Mouse (Mus musculus) layer of hippocampus, postnatal 36 days (tissue): Measurements from ENCODE around the gene Mindy1. TPM values are rescaled to one million over a fixed set of nuclear protein-coding genes. Genes with fewer than 3 reads are reported as not detected.
"Not testable (repeated sequence)": the region's sequence is repeated elsewhere in the genome, so short reads cannot be mapped to it uniquely, and the experiment has no call there.

Experiments used
- DNase-seq, 2 experiments: peaks; one replicate each; pipeline ENCODE4 v3.0.0; 2022
- total RNA-seq, 2 experiments: library from RNA; stranded (reverse); gene quantifications; 2 replicates each; pipeline ENCODE4 v1.2.3; 2021

Mindy1 gene
- total RNA-seq, 2 experiments from 2014 or later: 19.3 to 19.4 TPM

DNA sequence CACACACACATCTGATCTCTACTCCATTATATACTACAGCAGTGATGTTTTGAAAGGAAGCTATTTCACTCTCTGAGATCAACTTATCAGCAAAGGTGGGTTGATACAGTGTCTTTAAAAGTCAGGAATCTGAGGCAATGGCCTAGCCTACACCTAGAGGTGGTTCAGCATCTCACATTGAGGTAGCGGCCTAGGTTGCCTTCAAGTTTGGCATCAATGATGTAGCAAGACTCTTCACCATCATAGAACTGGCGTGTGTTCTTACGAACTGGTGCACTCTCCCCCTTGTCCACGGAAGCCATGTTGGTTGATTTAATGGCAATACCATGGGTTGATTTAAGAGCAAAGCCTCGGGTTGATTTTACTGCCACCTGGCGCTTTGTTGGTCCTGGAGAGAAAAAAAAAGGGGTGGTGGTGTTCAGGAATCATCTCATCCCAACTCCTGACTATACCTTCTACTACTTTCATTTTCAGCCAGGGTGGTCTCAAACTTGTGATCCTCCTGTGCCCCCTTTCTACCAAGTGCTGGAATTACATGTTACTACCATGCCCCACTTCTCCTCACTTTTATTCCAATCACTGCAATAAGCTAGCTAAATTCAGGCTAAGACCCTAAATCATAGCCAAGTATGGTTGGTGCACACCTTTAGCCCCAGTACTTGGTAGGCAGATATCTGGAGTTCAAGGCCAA lies 43.5 kb downstream of the Mindy1 start:
- DNase-seq: no peak

DNA sequence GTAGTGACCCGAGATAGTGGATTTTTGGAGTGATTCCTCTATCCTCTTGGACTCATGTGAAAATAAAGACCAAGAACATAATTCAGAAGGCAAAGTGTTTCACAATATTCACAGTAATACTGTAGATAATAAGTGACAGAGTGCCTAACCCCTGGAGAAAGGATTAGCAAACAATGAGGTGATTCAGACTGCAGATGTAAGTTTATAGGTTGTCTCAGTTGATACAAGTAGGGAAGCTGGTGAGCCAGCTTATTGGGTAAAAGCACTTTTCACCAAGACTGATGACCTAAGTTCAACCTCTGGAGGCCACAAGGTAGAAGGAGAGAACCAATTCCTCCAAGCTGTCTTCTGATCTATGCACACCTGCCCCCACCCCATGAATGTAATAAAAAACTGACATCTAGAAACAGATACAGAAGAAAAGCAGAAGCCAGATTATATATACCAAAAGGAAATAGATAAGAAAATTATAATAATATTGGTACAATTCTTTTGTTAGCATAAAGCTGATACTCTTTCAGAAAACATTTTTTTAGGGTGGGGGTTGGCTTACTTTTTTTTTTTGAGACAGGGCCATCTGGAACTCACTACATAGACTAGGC lies 47.8 kb downstream of the Mindy1 start:
- no peak for DNase-seq

DNA sequence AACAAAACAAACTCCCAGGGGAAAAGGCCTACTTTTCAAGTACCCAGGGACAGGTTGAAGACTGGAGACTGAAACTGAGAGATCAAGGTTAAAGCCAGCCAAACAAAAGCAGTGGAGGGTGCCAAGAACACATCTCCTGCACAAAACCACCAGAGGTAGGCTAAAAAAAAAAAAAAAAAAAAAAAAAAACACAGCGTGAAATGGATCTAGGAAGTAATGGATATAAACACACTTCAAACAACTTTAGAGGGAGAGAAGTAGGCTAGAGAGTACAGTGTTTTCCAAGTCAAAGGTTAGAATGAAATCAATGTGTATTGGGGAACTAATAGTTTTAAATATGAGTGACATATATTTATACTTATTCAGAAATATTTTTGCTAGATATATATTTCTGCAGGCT lies 50.4 kb downstream of the Mindy1 start:
- DNase-seq: no peak

DNA sequence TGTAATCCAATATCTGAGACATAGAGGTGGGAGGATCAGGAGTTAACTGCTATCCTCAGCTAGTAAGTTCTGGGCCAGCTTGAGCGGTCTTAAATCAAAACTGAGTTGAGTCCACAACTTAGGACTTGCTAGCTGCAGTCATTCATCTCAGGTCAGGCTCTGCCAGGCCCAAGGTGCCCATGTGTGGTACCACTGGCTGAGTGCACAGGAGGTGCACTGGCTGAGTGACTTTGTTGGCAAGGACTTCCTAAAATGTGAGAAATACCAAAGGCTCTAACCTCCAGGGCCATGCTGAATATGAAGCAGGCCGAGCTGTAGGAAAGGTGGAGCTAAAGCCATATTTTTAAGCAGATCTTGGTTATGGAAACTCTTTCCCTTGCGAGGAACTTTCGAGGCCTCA lies 56.2 kb downstream of the Mindy1 start:
- no peak for DNase-seq

DNA sequence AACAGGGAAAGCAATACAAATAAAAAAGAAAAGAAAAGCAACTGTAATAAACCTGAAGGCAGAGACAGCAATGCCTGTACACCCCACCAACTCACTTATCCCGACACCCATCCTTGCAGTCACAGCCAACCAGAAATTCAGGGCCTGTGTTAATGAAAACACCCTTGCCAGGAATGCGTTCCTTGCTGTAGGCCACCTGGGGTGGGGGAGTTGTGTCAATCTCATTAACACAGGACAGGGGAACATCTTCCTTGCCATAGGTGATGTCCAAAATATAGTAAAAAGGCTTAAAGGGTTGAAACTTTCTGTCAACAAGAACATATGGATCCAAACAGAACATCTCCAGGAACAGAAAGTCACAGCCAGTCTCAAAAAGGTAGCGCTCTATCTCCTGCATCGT lies 57.1 kb downstream of the Mindy1 start:
- no peak for DNase-seq

DNA sequence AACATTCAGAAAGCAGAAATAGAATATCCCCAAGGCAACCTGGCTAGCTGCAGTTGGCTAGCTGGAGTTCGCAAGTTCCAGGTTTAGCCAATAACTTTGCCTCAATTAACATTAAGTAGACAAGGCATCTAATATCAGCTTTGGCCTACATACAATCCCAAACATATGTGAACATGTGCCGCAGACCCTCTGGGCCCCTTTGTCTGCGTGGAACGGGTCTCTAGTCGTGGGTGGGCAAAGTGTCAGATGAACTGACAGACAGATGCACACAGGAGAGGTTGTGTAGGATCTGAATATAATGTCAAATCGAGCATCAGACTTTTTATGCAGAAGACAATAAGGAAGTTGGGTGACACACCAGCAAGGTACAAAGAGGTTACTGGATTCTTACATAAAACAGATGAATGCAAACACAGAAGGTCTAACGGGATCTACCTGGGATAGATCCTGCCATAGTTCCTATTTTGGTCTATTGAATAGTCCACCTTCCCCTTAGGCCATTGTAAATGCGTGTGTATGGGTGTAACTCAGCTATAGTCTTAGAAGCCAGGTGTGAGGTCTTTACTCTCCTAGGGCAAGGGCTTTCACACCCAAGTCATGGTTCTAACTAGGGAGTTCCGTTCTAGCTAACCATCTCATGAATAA lies 62.3 kb downstream of the Mindy1 start:
- not testable (repeated sequence) for DNase-seq

Other genes starting within 250 kb of the Mindy1 start
- gene Psmd4, start 238.7 kb upstream of the Mindy1 start, total RNA-seq: 100 to 1,000 TPM; 148 to 177 TPM
- gene Pip5k1a, start 174.4 kb upstream of the Mindy1 start, total RNA-seq: 10 to 100 TPM; 62.3 to 64.0 TPM
- 10 to 100 TPM; 43.9 to 46.0 TPM for gene Vps72, start 170.3 kb upstream of the Mindy1 start, total RNA-seq
- 1 to 10 TPM in 1 of 2 experiments, under 1 TPM in 1; 0.96 to 1.1 TPM for gene Tmod4, start 156.9 kb upstream of the Mindy1 start, total RNA-seq
- 10 to 100 TPM; 49.5 to 50.4 TPM for gene Scnm1, start 147.3 kb upstream of the Mindy1 start, total RNA-seq
- gene Lysmd1, start 147.3 kb upstream of the Mindy1 start, total RNA-seq: 10 to 100 TPM; 16.8 to 18.1 TPM
- 1 to 10 TPM; 1.2 to 1.6 TPM for gene Tnfaip8l2, start 139.0 kb upstream of the Mindy1 start, total RNA-seq
- 10 to 100 TPM; 36.1 to 41.0 TPM for gene Sema6c, start 120.9 kb upstream of the Mindy1 start, total RNA-seq
- 10 to 100 TPM; 13.9 to 18.1 TPM for gene Gabpb2, start 63.4 kb upstream of the Mindy1 start, total RNA-seq
- gene Cdc42se1, start 52.6 kb upstream of the Mindy1 start, total RNA-seq: 10 to 100 TPM; 72.0 to 73.0 TPM
- gene Mllt11, start 49.2 kb upstream of the Mindy1 start, total RNA-seq: 100 to 1,000 TPM; 285 to 326 TPM
- gene Gm128, start 39.7 kb upstream of the Mindy1 start, total RNA-seq: under 1 TPM in 1 of 2 experiments, not detected in 1; 0.32 TPM
- under 1 TPM; 0.56 to 0.65 TPM for gene Bnipl, start 30.2 kb upstream of the Mindy1 start, total RNA-seq
- gene Prune1, start 731 bp downstream of the Mindy1 start, total RNA-seq: 10 to 100 TPM; 19.8 to 22.2 TPM
- gene Anxa9, start 25.8 kb downstream of the Mindy1 start, total RNA-seq: 1 to 10 TPM in 1 of 2 experiments, under 1 TPM in 1; 0.94 to 1.4 TPM
- gene Cers2, start 33.4 kb downstream of the Mindy1 start, total RNA-seq: 10 to 100 TPM; 59.4 to 62.9 TPM
- 10 to 100 TPM; 36.0 to 40.2 TPM for gene Setdb1, start 75.9 kb downstream of the Mindy1 start, total RNA-seq
- gene 4930558C23Rik, start 121.5 kb downstream of the Mindy1 start, total RNA-seq: not detected
- 10 to 100 TPM; 36.3 to 44.3 TPM for gene Arnt, start 153.0 kb downstream of the Mindy1 start, total RNA-seq
- 1 to 10 TPM; 3.1 to 3.7 TPM for gene Ctsk, start 217.9 kb downstream of the Mindy1 start, total RNA-seq
- gene Ctss, start 245.4 kb downstream of the Mindy1 start, total RNA-seq: 10 to 100 TPM; 54.5 to 54.7 TPM